Mouse (Mus musculus) thymus, adult 2 months (tissue): ENCODE results near the gene Eps8l1.

ENCODE experiments used
- CTCF ChIP-seq: fragments of 200-500 bp; IDR thresholded peaks from 2 replicates; pipeline ENCODE4 v1.5.1; 2012; ENCODE audit warnings: mild to moderate bottlenecking, control low read depth, low read length, moderate library complexity, borderline replicate concordance; ENCODE audit not compliant: control insufficient read depth, poor library complexity, insufficient read depth; ENCODE audit errors: extremely low read depth
- POLR2A ChIP-seq: fragments of 200-500 bp; IDR thresholded peaks from 2 replicates; pipeline ENCODE4 v1.6.1; 2012; ENCODE audit warnings: mild to moderate bottlenecking, low read length, control low read depth, moderate library complexity; ENCODE audit not compliant: control insufficient read depth, poor library complexity, insufficient read depth; ENCODE audit errors: extremely low read depth

GRCm38 (mm10) chr7:4445216-4445791 lies 15.2 kb upstream of the Eps8l1 start, which contains the start of gene Rdh13:
- no peak for TF ChIP-seq POLR2A
- peak; percentile 46; the same call in 1 of the 2 replicates for TF ChIP-seq CTCF
